ENCODE assay signal across 12 mouse cellular contexts in the genomic region with DNA sequence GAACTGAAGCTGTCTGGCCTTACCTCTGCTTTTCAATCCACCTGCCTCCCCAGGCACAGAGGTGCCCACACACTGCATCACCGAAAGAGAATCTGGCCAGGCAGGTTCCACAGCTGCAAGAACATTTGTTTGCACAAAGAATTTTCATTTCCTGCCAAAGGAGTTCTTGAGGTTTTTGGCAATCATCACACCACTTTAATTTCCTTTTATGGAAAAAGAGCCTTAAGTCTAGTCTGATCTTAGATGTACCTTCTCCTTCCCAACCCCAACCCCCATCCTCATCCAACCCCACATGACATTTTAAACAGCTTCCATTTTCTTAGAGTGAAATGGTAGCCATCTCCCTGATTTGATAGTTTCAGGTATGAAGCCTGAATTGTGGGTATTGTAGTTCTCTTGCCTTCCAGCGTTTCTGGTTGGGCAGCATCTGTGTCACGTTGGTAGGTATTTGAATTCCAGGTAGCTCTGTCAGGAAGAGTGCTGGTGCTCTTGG.
DNase-seq lines count a peak whose midpoint lies in the region; ATAC-seq and TF ChIP-seq lines count a peak whose summit lies in the region.
"Had no signal": no experiment of that assay in that cellular context is flagged by ENCODE, and none has a peak within 500 bp of the region (broad histone marks: within the 10 kb centered on the region; RNA-seq: fewer than 3 reads in every experiment).

No protein-coding gene starts in this region.

- DNase-seq in embryo, embryonic 10 days (ENCODE audit: low spot score), result peak; percentile 7
- no peak for DNase-seq in embryo, embryonic 10.5 days (ENCODE audit: low spot score)
- peak; percentile 70 for DNase-seq in lung, adult 2 months
- peak; percentile 6 for DNase-seq in thymus, postnatal 25 days
- DNase-seq in frontal cortex, postnatal 10 days (ENCODE audit: low spot score in 2 of 2), result no peak
- no peak for DNase-seq in gastrocnemius, postnatal 10 days
- DNase-seq in frontal cortex, adult 2 months (ENCODE audit: extremely low spot score in 1 of 2, low spot score in 1 of 2), result no peak
- DNase-seq: cerebellum, postnatal 10 days; spleen, adult 18-20 months had no signal

- H3K4me1 ChIP-seq in intestine, embryonic 15.5 days (replicated peaks), result peaks cover 2% of the 10 kb centered on the region; the same call in 1 of the 2 replicates
- H3K4me1 ChIP-seq in lung, adult 2 months (ENCODE audit: control insufficient read depth, insufficient read depth, low read length), result no peaks in the 10 kb centered on the region

- H3K9ac ChIP-seq in intestine, embryonic 15.5 days, result no peak overlapping the region
- H3K9ac ChIP-seq: heart, embryonic 12.5 days had no signal

- no peak overlapping the region for H3K4me3 ChIP-seq in intestine, embryonic 15.5 days (replicated peaks)
- H3K4me3 ChIP-seq in lung, adult 2 months (replicated peaks; ENCODE audit: extremely low read depth, low read depth, low read length), result no peak overlapping the region
- H3K4me3 ChIP-seq: heart, embryonic 12.5 days had no signal

- H3K27ac ChIP-seq in intestine, embryonic 15.5 days, result no peak overlapping the region

- H3K36me3 ChIP-seq in intestine, embryonic 15.5 days, result no peaks in the 10 kb centered on the region
- H3K36me3 ChIP-seq: heart, embryonic 12.5 days had no signal

- 25% methylated on average over 3 of the region's 3 CpGs for WGBS in intestine, embryonic 15.5 days
- 28% methylated on average over 3 of the region's 3 CpGs for WGBS in lung, adult 2 months

- TF ChIP-seq CTCF in lung, adult 2 months (IDR thresholded peaks at IDR 0.05; ENCODE audit: insufficient read depth, low read length), result no peak

- H3K27me3 ChIP-seq in intestine, embryonic 15.5 days (replicated peaks), result no peaks in the 10 kb centered on the region
- H3K27me3 ChIP-seq: heart, embryonic 12.5 days had no signal

- no peak for TF ChIP-seq POLR2A in lung, adult 2 months (IDR thresholded peaks at IDR 0.05; ENCODE audit: borderline replicate concordance, extremely low read depth, low read depth, low read length)

- H3K9me3 ChIP-seq in intestine, embryonic 15.5 days, result no peaks in the 10 kb centered on the region
- H3K9me3 ChIP-seq: heart, embryonic 12.5 days had no signal

- H3K4me2 ChIP-seq in intestine, embryonic 15.5 days (replicated peaks), result no peak overlapping the region
- H3K4me2 ChIP-seq: heart, embryonic 12.5 days had no signal

- peak; percentile 92 for ATAC-seq in intestine, embryonic 15.5 days
- ATAC-seq: midbrain, embryonic 16.5 days had no signal

Comparison
In these comparisons a context has a peak if more than half of its experiments do, and no peak if none do; other contexts are left out.
1. DNase-seq: peak in embryo, embryonic 10 days (single experiment), lung, adult 2 months (single experiment) and thymus, postnatal 25 days (single experiment); none in embryo, embryonic 10.5 days (single experiment), frontal cortex, postnatal 10 days (0 of 2), gastrocnemius, postnatal 10 days (single experiment) and frontal cortex, adult 2 months (0 of 2).